Mouse (Mus musculus) thymus, postnatal 25 days (tissue): ENCODE measurements around the gene Eif2b4.
"Not testable (repeated sequence)": the region's sequence is repeated elsewhere in the genome, so short reads cannot be mapped to it uniquely, and the experiment has no call there.

Experiments
- DNase-seq: peaks from one replicate; pipeline ENCODE4 v3.0.0; 2022

Gene Eif2b4

DNA sequence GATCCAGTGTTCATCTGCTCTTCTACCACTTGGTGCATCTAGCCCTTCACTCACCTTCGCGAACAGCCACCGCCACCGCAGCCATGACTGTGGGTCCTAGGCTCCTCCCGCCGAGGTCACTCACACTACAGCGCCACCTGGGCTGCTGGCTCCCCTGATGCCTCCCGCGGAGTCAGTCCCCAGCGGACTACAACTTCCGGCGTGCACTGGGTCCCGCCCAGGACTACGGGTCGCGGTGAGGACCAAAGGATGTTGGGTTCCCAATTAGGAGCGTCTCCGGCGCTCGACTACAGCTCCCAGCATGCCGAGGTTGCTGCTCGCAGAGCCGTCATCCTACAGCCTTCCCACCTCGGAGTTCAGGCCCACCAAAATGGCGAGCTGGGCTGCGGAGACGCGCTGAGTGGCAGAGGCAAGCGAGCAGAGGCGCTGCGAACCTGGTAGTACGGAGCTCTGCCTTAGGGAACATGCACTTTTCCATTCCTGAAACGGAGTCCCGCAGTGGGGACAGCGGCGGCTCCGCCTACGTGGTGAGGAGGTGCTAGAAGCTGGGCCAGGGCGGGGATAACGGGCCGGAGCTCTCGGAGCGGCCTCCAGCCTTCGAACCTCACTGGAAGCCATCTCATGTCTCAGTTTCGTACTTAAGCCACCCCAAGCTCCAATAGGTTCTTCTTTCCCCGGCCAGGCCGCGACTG lies at the start of gene Eif2b4, which contains the start of gene Snx17:
Gene Eif2b4, minus strand, starts transcription at position 492 of the 692 bp plus-strand sequence.
Gene Snx17, plus strand, starts transcription at position 289 of the 692 bp plus-strand sequence.
- peak; percentile 100 for DNase-seq

DNA sequence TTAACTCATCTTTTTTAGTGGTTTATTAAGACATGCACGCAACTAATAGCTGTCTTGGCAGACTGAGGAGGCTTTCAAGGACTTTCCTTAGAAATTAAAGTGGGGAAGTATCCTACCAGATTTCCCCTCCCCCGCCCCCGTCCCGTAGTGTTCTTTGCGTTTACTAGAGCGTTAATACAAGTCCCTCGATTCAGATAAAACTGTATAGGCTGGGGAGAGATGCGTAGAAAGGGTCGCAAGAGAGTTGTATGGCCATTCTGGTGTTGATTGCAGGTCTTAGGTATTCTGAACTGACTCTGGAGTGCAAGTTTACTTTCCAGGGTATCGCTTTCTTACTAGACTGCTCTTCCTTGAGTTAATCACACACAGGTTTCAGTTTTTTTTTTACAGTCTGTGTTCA lies 49.0 kb upstream of the Eif2b4 start:
- DNase-seq = no peak

DNA sequence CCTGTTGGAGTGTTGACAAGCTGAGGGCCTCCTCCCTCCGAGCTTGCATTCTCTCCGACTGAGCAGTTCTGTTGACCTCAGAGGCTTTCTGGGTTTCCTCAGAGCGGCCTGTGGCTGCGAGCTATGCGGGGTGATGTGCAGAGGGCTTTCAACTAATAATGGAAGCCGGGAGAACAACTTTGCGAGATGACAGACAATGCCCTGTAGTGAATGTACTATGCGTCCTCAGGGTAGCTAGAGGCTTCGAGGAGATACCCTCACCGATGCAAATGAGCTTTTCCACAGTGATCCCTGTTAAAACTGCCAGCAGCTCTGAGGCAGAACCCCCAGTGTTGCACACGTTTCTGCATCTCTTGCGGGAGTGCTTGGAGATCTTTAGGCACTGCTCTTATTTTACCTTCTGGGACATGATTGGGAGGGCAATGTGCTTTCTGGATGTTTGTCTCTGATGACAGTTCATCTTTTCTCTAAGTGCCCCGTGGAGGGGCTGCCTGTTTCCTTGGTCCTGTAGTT lies 48.3 kb upstream of the Eif2b4 start:
- no peak for DNase-seq

DNA sequence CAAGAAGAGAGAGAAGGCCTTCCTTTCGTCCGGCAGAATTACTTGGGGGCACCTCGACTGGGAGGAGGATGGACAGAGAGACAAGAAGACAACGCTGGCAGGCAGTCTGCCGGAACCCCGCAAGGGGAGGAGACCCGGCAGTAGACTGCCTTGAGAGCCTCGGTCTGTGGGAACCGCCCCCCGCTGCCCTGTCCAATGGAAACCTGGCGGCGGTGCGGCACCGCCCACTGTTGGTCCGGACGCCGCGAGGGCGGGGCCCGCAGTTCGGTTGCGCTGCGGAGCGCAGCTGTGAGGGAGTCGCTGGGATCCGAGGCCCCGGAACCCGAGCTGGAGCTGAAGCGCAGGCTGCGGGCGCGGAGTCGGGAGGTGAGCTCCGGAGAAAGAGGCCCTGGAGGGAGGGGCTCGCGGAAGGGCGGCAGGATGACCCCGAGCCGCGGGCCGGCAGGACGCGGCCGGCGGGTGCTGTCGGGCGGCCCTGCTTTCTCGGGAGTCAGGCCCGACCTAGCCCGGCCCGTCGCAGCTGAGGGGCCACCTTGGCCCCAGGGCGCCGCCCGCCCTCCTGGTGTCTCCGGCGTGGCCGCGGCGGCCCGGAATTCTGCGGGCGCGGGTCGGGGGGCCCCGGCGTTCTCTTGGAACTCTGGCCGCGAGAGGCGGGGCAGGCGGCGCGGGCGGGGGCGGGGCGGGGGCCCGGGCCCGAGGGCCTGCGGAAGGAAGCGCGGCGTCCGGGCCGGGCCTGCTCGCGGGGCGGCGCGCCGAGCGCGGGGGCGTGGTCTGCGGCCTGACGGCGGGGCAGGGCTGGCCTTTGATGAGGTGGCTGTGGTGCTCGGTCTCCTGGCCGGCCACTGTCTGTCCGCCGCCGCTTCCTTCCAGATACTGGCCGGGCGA lies 47.6 kb upstream of the Eif2b4 start, which contains the start of the genes Nrbp1 and Gm9970:
Gene Nrbp1, plus strand, starts transcription at position 228 of the 885 bp plus-strand sequence.
Gene Gm9970, minus strand, starts transcription at position 596 of the 885 bp plus-strand sequence.
- peak; percentile 96 for DNase-seq

DNA sequence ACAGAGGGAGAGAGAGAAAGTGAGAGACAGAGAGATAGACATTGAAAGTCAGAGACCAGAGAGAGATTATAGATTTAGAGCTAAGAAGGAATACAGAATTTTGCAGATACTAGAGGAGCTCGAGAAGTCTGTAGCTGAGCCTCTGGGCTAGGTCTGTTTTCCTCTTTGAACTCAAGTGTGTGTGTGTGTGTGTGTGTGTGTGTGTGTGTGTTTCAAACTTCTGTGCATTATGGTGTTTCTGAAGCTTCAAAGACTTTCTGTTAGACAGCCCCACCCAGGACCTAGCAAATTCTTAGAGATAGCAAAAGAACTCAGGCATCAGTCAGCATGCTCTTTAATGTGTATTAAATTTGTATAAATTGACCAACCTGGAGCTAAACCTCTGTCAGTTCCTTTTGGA lies 33.4 kb upstream of the Eif2b4 start:
- no peak for DNase-seq

DNA sequence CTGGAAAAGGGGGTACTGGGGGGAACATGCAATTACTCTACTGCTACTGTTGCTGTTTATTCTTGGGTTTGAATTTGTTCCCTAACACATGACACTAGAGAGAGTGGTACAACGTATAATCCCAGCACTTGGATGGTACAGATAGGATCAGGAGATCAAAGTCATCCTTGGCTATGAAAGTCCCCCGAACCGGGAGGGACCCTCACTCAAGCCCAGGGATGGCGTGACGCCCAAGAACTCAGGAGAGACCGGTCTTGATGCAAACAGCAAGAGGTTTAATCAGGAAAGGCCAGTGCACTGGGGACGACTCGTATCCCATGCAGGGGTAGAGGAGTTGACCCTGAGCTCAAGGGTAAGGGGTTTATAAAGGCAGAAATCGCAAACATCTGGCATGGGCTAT lies 29.5 kb upstream of the Eif2b4 start:
- DNase-seq = no peak

DNA sequence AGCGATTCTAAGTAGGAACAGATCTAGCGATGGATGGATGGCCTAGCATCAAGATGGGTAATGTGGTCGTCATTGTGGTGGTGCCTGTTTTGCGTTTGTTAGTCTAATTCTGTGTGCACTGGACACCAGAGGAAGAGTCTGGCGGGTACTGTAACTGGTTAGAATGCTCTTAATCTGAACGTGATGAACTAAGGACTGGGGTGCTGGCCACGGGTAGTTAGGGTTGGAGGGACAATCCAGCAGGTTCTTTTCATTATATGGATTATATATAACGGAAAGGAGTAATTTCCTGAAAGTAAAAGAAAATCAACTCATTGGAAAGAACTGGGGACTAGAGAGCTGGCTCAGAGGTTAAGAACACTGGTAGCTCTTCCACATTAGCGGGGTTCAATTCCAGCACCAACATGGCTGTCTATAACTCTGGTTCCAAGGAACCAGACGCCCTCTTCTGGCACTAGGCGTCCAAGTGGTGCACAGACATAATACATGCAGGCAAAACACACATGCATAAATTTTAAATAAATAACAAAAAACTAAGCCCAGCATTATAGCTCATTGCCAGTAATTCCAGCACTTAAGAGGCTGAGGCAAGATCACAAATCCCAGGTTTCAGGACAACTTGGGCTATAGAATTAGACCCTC lies 28.2 kb upstream of the Eif2b4 start:
- DNase-seq = peak; percentile 47

DNA sequence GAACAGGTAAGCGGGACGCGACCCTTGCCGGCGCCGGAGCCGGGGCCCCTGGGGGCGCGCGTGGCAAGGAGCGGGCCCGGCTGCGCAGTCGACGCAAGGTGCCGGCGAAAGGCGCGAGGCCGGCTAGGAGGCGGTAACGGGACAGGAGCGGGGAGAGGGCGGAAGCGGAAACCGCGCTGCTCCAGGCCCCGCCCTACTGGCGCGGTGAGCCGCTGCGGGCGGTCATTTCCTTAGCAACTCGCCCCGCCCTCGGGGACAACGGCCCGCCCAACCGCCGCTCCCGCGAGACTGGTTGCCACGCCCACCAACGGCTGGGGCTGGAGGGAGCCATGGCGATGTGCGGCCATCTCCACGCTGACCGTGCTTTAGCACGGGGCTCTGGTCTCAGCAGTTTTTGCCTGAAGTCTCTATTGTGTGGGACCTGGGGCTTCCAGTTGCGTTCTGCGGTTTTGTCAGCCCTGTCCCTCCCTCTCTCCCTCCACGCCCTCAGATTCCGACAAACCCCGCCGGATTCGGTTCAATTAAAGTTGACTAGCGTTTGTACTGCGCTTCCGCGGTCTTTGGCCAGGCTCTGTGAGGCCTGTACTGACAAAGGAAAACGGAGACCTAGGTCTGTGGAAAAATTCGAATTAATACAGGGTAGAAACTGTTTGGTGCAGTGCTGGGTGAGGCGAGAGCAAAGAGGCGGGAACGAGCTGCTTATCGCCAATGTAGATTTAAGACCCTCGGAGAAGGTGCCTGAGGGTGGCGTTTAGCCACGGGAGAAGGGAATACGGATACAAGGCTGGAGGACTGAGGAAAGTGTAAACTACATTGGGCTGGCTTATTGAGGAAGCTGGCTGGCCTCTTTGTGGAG lies 27.4 kb upstream of the Eif2b4 start, which contains the start of gene Ppm1g:
Gene Ppm1g, minus strand, starts transcription at position 240 of the 856 bp plus-strand sequence.
- peak; percentile 98 for DNase-seq

DNA sequence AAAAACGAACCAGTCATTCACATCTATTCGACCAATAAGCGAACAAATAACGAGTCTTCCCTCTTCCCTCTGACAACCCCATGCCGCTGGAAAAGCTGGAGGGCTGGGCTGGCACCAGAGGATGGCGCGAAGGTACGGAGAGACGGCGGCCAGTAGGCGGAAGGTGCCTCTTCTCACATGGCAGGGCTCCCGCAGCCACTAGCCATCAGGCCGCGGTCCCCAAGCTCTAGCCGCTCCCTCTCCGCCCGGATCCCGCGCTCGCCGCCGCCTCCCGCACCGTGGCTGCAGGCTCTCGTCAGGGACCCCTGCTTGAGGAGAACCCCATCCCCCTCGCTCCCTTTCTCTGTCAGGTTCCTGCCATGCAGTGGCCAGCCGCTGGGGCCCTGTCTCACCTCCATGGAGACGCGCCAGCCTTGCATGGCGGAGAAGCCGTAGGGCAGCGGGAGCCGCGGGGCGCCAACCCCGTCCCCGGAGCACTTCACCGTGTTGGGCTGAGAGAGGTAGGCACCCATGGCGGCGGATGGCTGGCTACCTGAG lies 26.7 kb upstream of the Eif2b4 start:
- no peak for DNase-seq

DNA sequence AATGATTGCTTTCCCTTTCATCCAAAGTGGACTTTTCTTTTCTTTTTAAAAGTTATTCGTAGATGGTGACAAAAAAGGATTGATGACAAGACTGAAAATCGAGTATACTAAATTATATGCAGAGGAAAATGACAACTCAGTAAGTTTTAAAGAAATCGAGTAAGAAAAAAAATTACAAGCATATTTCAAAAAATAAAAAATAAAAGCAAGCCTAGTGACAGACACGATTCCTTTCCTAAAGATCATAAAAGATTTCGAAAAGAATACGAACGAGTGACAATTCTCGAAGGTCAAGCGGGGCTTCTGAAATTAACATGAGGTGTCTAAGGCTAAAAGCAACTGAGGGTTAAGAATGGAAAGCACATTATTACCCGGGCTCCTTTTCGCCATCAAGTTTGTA lies 26.2 kb upstream of the Eif2b4 start:
- no peak for DNase-seq

DNA sequence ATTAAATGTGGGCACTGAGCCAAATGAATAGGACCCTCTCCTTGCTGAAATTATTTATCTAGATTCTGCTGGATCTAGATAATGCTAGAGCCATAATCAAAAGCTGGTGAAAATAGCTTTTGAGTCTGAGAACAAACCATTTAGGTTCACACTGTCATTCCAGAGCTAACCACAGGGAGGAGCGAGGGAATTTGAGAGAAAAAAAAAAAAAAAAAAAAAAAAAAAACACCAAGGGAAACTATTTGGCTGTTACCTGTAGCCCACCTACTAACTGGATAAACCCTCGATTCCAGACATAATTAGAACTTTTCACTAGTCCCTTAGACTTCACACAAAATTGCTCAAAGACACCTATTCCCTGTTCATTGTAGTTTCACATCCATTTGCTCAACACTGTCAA lies 25.8 kb upstream of the Eif2b4 start:
- DNase-seq = no peak

DNA sequence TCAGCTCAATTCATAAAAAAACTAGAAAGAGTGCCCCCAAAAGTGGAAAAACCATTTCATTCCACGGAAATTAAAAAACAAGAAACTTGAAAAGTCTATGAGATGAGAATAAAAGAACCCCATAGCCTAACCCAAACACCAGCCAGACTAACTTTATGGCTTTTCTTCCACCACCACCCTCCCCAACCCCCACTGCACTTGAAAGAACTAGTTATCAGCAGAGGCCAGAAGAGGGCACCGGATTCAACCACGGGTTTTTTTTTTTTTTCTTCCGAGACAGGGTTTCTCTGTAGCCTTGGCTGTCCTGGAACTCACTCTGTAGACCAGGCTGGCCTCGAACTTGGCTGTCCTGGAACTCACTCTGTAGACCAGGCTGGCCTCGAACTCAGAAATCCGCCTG lies 25.1 kb upstream of the Eif2b4 start:
- DNase-seq = no peak

DNA sequence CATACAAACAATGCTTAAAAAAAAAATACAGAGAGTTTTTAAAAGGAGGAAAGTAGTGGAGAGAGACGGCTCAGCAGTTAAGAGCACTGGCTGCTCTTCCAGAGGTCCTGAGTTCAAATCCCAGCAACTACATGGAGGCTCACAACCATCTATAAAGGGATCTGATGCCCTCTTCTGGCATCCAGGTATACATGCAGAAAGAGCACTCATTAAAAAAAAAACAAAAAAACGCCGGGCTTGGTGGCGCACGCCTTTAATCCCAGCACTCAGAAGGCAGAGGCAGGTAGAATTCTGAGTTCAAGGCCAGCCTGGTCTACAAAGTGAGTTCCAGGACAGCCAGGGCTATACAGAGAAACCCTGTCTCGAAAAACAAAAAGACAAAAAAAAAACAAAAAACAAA lies 23.3 kb upstream of the Eif2b4 start:
- DNase-seq = not testable (repeated sequence)

DNA sequence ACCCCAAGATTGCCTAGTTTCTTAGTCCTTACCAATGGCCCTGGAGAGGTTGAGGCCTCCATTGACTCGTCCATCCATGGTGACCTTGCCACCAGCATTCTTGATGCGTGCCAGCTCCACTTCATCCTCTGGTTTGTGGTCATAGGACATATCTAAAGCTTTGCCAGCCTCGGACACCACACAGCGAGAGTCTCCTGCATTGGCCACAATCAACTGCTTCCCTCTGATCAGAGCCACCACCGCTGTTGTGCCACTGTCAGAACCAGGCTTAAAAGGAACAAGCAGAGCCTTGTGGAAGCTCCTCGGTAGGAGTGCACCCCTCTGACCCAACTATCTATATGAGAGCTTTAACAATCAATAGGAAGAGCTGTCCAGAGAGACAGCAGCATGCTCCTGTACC lies 11.2 kb upstream of the Eif2b4 start:
- DNase-seq = no peak

DNA sequence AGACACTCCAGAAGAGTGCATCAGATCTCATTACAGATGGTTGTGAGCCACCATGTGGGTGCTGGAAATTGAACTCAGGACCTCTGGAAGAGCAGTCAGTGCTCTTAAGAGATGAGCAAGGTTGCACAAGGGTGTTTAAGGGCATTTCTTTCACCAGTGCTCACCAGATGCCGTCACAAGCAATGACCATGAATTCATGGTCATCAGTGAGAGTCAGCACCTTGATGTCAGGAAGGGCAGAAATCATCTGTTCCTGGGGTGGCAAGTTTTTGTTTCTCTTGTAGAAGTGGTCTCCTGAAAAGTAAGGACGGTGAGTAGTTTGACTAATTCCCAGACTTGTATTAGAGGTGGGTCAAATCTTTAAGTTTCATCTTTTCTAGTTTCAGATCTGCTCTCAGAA lies 10.6 kb upstream of the Eif2b4 start:
- DNase-seq = no peak

DNA sequence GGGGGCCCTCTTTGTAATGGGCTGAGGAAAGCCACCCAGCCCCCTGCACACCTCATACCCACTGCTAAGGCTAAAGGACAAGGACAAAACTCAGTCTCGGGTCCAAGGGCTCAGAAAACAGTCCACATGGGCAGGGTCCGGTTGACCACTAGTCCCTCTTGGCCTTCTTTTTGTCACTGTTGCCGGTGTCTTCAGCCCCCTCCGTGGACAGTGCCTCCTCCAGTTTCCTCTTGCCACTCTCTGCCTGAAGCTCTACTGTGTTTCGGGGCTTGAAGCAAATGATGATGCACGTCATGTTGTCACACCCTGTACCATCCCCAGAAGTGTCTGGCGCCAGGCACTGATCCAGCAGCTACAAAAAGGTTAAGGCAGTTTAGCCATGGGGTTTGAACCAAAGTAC lies 9.7 kb upstream of the Eif2b4 start:
- no peak for DNase-seq

DNA sequence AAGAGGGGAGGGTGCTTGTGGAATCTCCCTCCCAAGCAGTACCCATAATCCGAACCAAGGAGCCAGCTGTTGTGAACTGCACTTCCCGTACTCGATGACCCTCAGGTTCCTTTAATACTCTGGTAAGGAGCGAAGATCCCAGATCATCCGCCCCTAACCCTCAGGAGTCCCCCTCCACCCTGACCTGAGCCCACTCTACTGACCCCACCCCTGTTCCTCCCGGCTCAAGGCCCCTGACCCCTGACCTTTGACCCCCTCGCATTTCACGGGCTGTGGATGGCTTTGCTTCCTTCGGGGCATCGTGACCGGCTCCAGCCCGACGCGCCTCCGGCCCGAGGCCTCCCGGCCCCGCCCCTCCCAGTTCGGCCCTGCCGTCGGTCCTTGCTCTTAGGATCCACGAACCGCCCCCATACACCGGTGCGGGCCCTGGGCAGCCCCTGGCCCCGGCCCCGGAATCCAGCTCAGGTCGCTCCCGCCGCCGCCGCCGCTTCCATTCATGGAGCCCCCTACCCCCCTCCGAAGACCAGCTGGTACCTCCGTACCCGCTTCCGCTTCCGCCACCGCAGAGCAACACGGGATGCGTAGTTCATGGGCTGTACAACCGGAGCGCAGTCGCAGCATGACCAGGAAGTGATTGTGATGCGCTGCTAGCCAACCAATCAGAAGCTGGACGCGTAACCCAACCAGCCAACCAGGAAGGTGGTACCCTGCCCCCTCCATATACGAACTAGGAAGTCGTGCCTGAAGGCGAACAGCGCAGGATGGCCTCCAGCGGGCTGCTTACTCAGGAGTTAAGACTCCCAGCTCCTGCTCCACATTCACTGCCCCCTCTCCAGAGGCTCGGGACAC lies 8.7 kb upstream of the Eif2b4 start, which contains the start of gene Zfp513:
Gene Zfp513, minus strand, starts transcription at position 562 of the 849 bp plus-strand sequence.
- peak; percentile 93 for DNase-seq

DNA sequence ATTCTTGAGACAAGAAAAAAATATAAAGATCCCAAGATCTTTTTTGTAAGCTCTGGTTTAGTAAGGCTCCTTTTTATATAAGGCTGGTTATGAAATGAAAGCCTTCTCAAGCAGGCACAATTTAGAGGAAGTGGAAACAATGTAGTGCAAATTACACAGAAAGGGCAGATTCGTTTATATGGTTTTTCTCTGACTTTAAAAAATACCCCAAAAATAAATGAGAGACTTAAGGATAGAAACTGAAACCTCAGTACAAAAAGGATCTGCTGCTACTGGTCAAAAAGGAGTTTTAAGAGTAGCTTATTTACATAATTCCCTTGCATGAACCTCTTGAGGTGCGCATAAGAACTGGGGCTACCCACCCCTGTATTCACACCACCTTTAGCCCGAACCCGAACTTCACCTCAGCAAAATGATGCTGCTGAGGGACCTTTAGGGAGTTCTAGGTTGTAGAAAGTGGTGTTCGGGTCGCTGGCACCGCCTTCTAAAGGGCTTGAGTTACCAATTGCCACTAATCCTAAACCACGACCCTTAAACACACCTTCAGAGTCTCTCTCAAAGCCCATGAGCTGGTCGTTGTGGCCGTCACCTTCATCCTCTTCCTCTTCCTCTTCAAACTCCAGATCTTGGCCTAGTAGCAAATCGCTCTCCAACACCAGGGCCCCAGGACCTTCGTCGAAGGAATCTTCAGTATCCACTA lies 8.0 kb upstream of the Eif2b4 start:
- DNase-seq = no peak

DNA sequence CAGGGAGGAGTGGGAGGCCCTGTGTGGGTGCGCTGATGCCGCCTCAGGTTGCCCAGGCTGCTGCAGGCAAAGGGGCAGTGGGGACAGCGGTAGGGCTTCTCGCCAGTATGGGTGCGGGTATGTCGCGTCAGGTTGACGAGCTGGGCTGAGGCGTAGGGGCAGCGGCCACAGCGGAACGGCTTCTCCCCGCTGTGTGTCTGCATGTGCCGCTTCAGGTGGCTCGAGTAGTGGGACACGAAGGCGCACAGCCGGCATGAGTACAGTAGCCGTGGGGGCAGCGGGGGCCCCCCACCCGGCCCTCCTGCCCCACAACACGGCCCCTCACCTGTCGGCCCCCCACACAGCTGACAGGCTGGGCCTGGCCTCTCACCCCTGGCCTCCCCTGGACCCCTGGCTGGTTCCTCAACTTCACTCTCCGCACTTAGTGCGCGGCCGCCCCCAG lies 7.1 kb upstream of the Eif2b4 start:
- DNase-seq = no peak

DNA sequence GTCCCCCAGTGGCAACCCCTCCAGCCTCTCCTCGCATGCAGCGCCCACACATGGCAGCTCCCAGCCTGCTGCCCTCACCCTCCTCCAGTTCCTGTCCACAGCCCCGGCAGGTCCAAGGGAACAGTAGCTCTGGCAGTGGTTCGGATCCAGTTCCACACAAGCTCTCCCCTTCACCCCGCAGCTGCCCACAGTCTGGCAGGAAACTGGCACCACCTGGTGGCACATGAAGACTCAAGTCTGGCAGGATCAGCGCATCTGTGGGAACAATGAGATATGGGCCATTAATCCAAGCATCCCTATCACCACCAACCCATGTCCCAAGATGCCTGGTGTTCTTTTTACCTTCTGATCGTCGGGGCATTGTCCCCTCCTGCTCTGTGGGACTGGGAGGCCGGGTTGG lies 6.7 kb upstream of the Eif2b4 start:
- peak; percentile 27 for DNase-seq
